Mouse (Mus musculus) kidney, adult 18-20 months (tissue): ENCODE data around the gene Ccdc96.
A peak's percentile ranks its signal among the peaks of the same experiment; 100 is the strongest.

Experiments
- DNase-seq: peaks from one replicate; pipeline ENCODE4 v3.0.0; 2021

Ccdc96 gene

DNA sequence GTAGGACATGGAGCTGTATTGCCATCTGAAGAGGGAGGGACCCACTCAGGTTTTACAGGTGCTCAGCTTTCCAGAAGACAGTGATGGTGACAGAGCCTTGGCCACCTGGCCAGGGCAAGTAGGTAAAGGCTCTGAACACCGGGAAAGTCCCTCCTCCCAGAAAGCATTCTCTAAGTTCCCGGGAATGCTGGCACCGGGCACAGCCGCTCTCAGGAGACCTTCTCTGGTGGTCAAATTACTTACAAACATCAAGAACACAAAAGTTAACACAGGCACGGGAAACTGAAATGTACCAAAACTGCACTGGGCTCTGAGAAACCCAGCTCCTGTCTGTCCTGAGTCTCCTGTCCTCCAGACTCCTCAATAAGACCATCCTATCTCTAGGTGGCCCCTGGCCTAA lies 45.3 kb downstream of the Ccdc96 start:
- no peak for DNase-seq

DNA sequence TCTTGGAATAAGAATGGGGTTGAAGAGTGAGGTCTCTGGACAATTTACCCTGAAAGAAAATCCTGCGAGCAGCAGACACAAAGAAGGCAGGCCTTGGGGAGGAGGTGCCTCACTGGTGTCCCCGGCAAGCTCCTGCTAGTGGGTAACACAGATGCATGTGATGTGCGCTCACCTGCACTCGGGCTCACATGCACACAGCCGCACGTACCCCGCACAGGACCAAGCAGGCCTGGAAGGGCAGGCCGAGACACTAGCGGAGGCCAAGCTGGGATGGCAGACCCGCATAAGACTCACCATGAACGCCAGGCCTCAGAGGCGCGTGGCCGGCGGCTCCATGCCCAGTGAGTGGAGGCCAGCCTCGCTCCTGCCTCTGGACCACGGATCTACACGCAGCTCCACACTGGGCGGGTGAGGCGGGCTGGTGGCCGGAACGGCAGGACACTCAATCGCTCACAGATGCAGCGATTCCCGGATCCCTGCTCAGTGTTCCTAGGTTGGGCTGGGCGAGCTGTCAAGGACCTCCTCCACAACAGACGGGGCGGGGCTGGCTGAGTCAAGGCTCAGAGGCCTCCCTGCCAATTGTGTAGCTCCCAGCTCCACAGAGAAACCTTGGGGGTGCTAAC lies 45.9 kb downstream of the Ccdc96 start:
- DNase-seq, result peak; percentile 94

DNA sequence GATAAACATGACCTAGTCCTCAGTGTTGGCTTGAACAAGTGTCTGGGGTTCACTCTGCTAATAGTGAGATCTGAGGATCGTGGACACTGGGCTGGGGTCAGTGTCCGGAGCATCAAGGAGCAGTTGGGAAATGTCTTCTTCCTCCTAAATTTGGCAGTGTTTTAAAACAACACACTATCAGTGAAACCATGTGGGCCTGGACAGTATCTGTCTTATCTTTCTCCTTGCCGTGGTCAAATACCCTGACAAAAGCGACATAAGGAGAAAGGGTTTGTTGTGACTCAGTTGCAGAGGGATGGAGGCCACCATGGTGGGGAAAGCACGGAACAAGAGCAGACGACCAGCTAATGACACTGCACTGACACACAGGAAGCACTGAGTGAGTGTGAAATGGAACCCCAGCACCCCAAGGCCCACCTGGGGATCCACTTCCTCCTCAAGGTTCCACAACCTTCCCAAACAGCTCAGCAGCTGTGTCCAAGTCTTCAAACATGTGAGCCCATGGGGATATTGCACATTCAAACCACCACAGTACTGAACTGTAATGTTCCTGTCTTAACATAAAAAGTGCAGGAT lies 50.2 kb downstream of the Ccdc96 start:
- no peak for DNase-seq

DNA sequence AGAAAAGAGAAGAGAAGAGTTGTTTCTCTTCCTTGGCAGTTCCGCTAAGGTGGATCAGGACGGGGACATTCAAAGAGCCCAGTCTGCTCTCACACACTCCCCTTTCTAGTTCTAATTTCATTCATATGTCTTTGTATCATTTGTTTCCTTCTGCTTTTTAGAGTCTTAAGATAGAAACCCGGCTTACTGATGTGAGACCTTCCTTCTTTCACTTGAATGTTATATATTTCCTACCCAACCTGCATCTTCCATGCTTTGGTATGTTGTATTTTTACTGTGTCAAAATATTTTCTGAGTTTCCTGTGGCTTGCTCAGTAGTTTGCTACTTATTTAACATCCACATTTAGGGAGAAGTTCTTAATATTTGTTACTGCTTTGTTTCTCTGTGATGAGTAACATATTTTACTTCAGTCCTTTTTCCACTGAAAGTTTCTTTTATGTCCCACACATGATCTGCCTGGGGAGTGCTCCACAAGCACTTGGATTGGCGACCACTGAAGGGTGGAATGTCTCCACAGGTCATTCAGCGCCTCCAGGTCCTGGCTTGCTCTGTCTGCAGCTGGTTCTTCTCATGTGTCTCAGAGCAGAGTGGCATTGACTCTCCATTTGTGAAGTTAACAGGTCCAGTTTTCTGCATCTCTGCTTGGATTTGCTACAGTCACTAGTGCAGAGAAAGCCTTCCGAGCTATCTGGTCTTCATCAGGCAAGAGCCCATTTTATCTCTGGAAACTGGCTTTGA lies 51.2 kb downstream of the Ccdc96 start:
- no peak for DNase-seq

DNA sequence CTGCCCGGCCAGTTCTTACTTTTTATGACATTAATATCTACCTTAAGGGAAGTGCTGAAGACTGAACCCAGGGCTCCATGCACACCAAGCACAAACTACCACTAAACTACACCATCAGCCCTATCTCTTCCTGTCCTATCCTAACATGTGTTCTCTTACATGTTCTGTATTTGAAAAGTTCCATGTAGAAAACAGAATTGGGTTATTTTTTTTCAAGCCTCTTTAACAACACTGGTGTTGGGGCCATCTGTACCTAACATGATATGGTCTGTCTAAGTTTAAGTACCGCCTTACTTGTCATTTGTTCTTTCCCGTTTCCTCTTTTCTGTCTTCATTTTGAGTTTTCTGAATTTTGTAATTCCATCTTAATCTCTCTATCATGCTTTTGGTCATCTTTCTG lies 52.0 kb downstream of the Ccdc96 start:
- no peak for DNase-seq
